Mouse (Mus musculus) splenic B cell, adult 2 months (primary cell): ENCODE results near the gene Tmem108.

Experiments
- DNase-seq: peaks from one replicate; pipeline ENCODE4 v3.0.0-alpha.2; 2011; ENCODE audit warnings: low read depth, low spot score
- H3K27me3 ChIP-seq: 2 replicates; pipeline ENCODE4 v1.6.1; 2012; ENCODE audit warnings: mild to moderate bottlenecking, low read length, moderate library complexity, mixed read lengths; ENCODE audit not compliant: control insufficient read depth, poor library complexity, insufficient read depth, severe bottlenecking
- H3K36me3 ChIP-seq: 2 replicates; pipeline ENCODE4 v1.6.1; 2012; ENCODE audit warnings: mild to moderate bottlenecking, low read length, moderate library complexity, mixed read lengths; ENCODE audit not compliant: control insufficient read depth, poor library complexity, insufficient read depth, severe bottlenecking

Gene Tmem108

DNA sequence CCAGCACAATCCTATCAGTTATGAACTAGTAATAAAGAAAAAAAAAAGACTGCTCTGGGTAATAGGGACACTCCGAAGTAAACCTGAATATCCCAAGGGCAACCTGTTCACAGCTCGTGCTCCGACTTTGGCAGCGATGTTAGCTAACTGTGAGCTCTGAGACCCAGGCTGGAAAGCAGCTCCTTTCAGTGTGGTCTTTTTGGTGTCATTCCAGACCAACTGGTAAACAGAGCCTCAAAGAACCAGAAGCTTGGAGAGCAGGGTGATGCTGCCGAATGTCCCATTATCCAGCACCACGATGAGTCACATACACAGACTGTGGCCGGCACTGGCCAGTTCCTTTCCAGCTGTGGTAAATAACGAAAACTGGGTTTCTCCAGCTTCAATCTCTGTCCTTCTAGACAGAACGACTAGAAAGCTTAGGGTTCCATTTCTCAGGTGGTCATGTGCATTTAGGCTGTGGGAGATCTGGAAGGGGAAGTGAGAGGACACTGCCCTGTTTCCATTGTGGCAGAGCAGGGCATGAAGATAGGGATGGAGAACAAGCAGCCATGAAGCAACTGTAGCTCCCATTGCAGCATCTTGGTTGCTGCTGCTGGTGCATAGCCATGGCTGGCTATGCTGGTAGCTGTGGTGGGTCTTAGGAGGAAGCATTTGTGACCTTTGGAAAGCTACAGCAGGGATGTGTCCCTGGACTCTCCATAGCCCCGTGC lies 179.2 kb downstream of the Tmem108 start:
- DNase-seq, result no peak
- Histone ChIP-seq H3K27me3 (no peaks in the 10 kb centered on the region), H3K36me3 (no peaks in the 10 kb centered on the region)

GRCm38 (mm10) chr9:103580621-103581020 lies 181.0 kb downstream of the Tmem108 start:
- Histone ChIP-seq H3K27me3 (no peaks in the 10 kb centered on the region), H3K36me3 (no peaks in the 10 kb centered on the region)
- no peak for DNase-seq

GRCm38 (mm10) chr9:103580186-103580585 lies 181.5 kb downstream of the Tmem108 start:
- no peaks in the 10 kb centered on the region for H3K27me3 ChIP-seq
- no peak for DNase-seq
- no peaks in the 10 kb centered on the region for H3K36me3 ChIP-seq

DNA sequence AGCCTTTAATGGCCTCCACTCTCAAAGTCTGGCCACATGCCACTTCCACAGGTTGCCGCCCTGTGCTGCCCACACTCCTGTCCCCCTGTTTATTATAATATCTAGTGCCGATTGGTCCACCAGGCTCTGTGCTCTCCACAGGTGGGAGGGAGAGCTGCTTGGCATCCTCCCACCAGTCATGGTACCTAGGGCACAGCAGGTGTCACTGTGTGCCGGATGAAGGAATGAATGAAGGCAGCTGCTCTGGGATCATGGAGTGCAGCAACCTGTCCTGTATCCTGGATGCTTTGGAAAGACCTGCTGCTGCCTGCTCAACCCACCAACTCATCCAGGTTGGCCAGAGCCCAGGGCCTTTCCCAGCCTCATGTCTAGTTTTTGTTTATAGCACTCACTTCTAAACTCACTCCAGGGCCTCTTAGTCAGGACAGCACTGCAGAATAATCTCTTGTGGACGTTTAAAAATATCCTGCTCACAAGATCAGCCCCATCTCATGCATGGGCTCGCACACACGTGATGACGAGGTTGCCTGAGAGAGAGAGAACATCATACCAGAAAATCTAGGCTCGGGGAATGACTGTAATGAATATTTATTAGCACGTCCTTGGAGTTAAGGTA lies 182.1 kb downstream of the Tmem108 start:
- no peak for DNase-seq
- H3K36me3 ChIP-seq, result no peaks in the 10 kb centered on the region
- H3K27me3 ChIP-seq, result no peaks in the 10 kb centered on the region

GRCm38 (mm10) chr9:103577731-103578130 lies 183.9 kb downstream of the Tmem108 start:
- H3K36me3 ChIP-seq, result no peaks in the 10 kb centered on the region
- H3K27me3 ChIP-seq, result no peaks in the 10 kb centered on the region
- DNase-seq, result no peak

GRCm38 (mm10) chr9:103577181-103577580 lies 184.5 kb downstream of the Tmem108 start:
- no peak for DNase-seq
- H3K36me3 ChIP-seq, result no peaks in the 10 kb centered on the region
- no peaks in the 10 kb centered on the region for H3K27me3 ChIP-seq

DNA sequence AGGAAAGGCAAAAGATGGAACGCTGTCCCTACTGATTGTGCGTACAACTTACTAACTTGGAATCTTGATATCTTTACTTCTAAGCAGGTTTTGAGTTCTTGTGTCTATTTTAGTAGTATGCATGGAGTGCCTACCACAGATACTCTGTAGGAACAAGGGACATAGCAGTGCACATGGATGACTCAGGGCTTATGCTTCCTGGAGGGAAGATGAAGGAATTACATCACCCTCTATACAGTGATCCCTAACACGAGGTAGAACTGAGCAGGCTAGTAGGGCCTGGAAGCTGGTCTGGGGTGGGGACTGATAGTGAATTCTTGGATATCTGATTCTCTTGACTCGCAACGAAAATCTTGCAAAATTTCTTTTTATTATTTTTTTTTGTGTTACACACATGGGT lies 185.7 kb downstream of the Tmem108 start:
- no peaks in the 10 kb centered on the region for H3K36me3 ChIP-seq
- H3K27me3 ChIP-seq, result no peaks in the 10 kb centered on the region
- no peak for DNase-seq

GRCm38 (mm10) chr9:103573994-103574750 lies 187.5 kb downstream of the Tmem108 start:
- DNase-seq, result no peak
- no peaks in the 10 kb centered on the region for H3K36me3 ChIP-seq
- no peaks in the 10 kb centered on the region for H3K27me3 ChIP-seq

- Histone ChIP-seq H3K27me3 (no peaks in the 10 kb centered on the region), H3K36me3 (no peaks in the 10 kb centered on the region)
- no peak for DNase-seq
These were observed 191.4 kb downstream of the Tmem108 start for GRCm38 (mm10) chr9:103570158-103570741.

DNA sequence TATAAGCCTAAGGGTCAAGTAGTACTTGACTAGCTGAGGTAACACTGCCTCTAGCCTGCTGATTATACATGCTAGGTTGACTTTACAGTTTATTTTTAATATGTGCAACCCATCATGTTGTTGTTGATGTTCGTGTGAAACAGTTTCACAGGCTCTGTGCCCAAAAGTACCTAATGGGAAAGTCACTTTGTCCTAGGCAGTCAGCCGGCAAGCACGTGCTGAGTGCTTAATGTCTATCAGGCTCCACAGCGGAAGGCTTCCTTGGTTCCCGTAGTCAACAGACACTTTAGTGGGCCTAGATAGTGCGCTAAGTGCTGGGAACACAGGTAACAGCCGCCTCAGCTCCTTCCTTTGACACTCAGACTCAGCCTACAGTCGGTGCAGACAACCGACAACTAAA lies 192.7 kb downstream of the Tmem108 start:
- H3K36me3 ChIP-seq, result no peaks in the 10 kb centered on the region
- H3K27me3 ChIP-seq, result no peaks in the 10 kb centered on the region
- DNase-seq, result no peak

GRCm38 (mm10) chr9:103565186-103565585 lies 196.5 kb downstream of the Tmem108 start:
- no peak for DNase-seq
- H3K36me3 ChIP-seq, result no peaks in the 10 kb centered on the region

DNA sequence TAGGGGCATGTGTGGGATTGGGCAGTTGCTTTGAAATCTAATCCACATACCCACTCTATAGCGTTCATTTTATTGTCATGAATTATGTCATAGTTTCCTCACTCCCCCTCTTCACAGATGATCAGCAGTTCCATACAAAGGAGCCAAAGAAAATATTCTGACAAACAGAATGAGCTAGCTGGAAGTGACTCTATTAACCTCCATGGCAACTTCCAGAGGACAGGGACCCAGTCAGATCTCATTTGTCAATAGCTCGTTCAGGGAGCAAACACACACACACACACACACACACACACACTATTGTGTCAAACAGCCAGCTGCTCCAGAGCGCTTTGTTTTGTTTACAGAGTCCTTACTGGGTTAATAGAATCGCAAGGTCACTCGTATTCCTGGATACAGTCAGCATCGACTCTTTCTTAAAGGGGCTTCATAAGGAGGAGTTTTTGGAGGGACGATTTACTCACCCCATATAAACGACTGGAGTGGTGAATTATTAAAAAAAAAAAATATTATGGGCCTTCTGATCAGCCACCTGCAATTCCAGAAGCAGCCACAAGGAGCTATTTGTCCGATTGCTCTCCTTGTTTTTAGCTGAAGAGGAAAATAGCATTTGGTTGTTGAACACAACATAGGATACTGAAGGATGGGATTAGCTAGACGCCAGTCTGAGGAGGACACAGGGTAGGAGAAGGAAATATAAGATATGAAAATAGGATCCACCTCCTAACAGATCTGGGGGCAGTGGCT lies 197.6 kb downstream of the Tmem108 start:
- Histone ChIP-seq H3K36me3 (no peaks in the 10 kb centered on the region), H3K27me3 (no peaks in the 10 kb centered on the region)
- peak; percentile 54 for DNase-seq

More at GRCm38 (mm10) chr9:103565186-103565585, 196.5 kb downstream of the Tmem108 start:
- H3K27me3 ChIP-seq, result no peaks in the 10 kb centered on the region

DNA sequence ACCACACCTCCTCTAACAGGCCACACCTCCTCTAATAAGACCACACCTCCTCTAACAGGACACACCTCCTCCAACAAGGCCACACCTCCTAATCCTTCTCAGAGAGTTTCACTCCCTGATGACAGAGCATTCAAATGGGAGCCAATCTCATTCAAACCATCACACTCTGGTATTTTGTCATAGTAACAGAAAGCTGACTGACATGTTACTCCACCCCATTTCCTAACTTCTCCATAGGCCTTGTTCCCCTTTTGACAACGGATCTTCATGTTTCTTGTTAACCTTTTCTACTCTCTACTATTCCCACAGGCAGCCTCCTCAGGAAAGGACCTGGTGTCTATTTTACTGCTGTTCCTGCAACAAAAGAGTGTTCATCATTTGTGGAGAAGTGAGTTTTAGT lies 199.6 kb downstream of the Tmem108 start:
- DNase-seq, result no peak
- Histone ChIP-seq H3K36me3 (no peaks in the 10 kb centered on the region), H3K27me3 (no peaks in the 10 kb centered on the region)

GRCm38 (mm10) chr9:103558741-103559140 lies 202.9 kb downstream of the Tmem108 start:
- no peaks in the 10 kb centered on the region for H3K36me3 ChIP-seq
- DNase-seq, result no peak
- no peaks in the 10 kb centered on the region for H3K27me3 ChIP-seq
